Mouse (Mus musculus): ENCODE results near the gene 1700088E04Rik.

Gene 1700088E04Rik

GRCm38 (mm10) chr15:79099456-79099855 lies 41.6 kb downstream of the 1700088E04Rik start:
- DNase-seq (ENCODE audit: low spot score in 2 of 2), result no peak

GRCm38 (mm10) chr15:79098868-79099267 lies 42.2 kb downstream of the 1700088E04Rik start:
- no peak for DNase-seq (ENCODE audit: low spot score in 2 of 2)

DNA sequence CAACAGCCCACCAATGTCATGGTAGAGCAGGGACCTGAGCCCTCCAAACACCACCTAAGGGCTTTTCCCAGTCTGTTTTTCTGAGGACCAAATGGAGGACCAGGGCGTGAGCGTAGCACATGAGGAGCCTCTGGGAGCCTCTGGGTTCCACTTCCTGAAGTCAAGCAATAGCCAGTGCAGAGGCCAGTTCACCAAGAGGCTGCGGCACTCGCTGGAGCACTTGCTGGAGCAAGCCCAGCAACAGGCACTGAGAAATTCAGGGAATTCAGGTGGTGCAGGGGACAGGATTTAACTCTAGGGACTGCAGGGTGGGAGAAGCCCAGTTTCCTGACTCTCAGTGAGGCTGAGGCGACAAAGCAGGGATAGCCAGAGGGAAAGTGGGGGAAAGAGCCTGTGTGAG lies 42.8 kb downstream of the 1700088E04Rik start:
- DNase-seq (ENCODE audit: low spot score in 2 of 2), result no peak

DNA sequence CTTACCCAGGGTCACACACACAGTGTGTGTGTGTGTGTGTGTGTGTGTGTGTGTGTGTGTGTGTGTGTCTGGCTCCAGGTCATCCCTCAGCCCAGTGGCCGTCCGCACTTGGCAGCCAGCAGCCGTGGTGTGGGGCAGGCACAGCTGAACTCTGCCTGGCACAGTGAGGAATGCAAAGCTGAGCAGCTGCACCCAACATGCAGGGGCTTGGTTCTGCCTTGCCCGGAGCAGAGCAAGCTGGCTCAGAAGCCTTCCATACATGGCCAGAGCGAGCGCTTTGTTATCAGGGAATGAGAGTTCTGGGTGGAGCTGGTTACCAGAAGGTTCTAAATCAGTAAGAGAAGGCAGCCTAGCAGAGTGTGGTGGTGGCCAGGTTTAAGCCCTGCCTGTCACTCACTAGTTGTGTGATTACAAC lies 43.4 kb downstream of the 1700088E04Rik start:
- DNase-seq (ENCODE audit: low spot score in 2 of 2), result peak; percentile 35 to 62

GRCm38 (mm10) chr15:79097135-79097534 lies 43.9 kb downstream of the 1700088E04Rik start:
- DNase-seq (ENCODE audit: low spot score in 2 of 2), result no peak

- DNase-seq (ENCODE audit: low spot score in 2 of 2), result no peak
Measured at GRCm38 (mm10) chr15:79096556-79096955, 44.5 kb downstream of the 1700088E04Rik start.

DNA sequence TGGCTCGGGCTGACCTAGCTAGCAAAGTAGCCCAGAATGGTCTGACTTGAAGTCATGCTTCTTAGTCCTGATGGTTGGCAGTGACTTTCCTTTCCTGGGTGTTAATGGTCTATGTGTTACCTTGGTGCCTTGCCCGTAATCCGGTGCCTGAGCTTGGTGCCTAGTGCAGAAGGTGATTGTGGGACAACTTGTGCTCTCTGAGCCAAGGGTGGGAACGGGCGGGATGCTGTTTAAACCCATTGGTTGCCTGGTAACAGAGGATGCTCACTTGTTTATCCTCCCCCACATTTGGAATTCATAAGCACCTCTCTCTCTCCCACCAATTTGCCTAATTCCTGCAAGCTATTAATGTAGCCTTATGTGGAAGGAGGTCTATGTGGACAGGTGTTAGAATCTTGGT lies 45.6 kb downstream of the 1700088E04Rik start:
- no peak for DNase-seq (ENCODE audit: low spot score in 2 of 2)

- DNase-seq (ENCODE audit: low spot score in 2 of 2), result no peak
Measured at GRCm38 (mm10) chr15:79093083-79093839, 47.8 kb downstream of the 1700088E04Rik start.

GRCm38 (mm10) chr15:79092284-79092683 lies 48.8 kb downstream of the 1700088E04Rik start:
- no peak for DNase-seq (ENCODE audit: low spot score in 2 of 2)

DNA sequence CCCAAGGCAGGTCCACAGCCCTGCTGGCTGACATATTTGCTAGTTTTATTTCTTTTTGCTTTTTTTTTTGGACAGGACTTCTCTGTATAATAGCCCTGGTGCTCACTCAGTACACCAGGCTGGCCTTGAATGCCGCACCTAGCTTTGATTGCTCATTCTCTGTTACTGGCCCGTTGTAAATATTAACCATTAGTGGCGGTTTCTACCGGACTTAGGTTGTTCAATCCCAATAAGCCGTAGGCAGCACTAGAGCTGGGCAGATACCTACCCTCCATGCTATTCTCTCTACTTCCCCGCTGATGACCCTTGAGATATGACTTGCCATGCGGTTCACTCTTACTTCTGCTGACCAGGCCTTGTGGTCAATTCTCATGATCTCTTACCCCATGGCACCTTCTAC lies 61.5 kb downstream of the 1700088E04Rik start:
- DNase-seq (ENCODE audit: low spot score in 2 of 2), result no peak
